Mouse (Mus musculus) E14TG2a.4 (cell line): ENCODE measurements around the gene Larp6.

Experiments used
- H3K27me3 ChIP-seq: 2 replicates; pipeline ENCODE4 v1.6.1; 2014; ENCODE audit warnings: low read length, control low read depth; ENCODE audit not compliant: insufficient read depth
- H3K36me3 ChIP-seq: 2 replicates; pipeline ENCODE4 v1.6.1; 2014; ENCODE audit warnings: low read length, control low read depth; ENCODE audit not compliant: insufficient read depth
- H3K4me1 ChIP-seq: replicated peaks from 2 replicates; pipeline ENCODE4 v1.6.1; 2014; ENCODE audit warnings: low read depth, low read length, control low read depth
- H3K4me3 ChIP-seq: replicated peaks from 2 replicates; pipeline ENCODE4 v1.5.1; 2014; ENCODE audit warnings: mild to moderate bottlenecking, low read length
- H3K9me3 ChIP-seq: 2 replicates; pipeline ENCODE4 v1.6.1; 2014; ENCODE audit warnings: low read length, control low read depth
- CTCF ChIP-seq: conservative IDR thresholded peaks from 2 replicates; pipeline ENCODE4 v1.5.1; 2014; ENCODE audit warnings: low read length
- NANOG ChIP-seq: IDR thresholded peaks from 2 replicates; pipeline ENCODE4 v1.6.1; 2014; ENCODE audit warnings: borderline replicate concordance, low read length, mixed read lengths
- POU5F1 ChIP-seq: IDR thresholded peaks from 2 replicates; pipeline ENCODE4 v1.6.1; 2014; ENCODE audit warnings: low read length, borderline replicate concordance

Larp6 gene

GRCm38 (mm10) chr9:60744971-60745370, 32.2 kb downstream of the Larp6 start:
- peaks cover 4% of the 10 kb centered on the region for H3K27me3 ChIP-seq
- no peaks in the 10 kb centered on the region for H3K36me3 ChIP-seq
- no peak overlapping the region for H3K4me3 ChIP-seq
- H3K4me1 ChIP-seq, result no peaks in the 10 kb centered on the region
- no peak for TF ChIP-seq NANOG
- no peak for TF ChIP-seq CTCF
- no peak for TF ChIP-seq POU5F1
- peaks cover 7% of the 10 kb centered on the region for H3K9me3 ChIP-seq

- TF ChIP-seq CTCF, result no peak
- TF ChIP-seq NANOG, result no peak
- TF ChIP-seq POU5F1, result no peak
- peaks cover 7% of the 10 kb centered on the region for H3K9me3 ChIP-seq
- no peaks in the 10 kb centered on the region for H3K4me1 ChIP-seq
- no peak overlapping the region for H3K4me3 ChIP-seq
- H3K27me3 ChIP-seq, result peaks cover 4% of the 10 kb centered on the region
- no peaks in the 10 kb centered on the region for H3K36me3 ChIP-seq
These were observed 33.8 kb downstream of the Larp6 start for GRCm38 (mm10) chr9:60746561-60746960.

GRCm38 (mm10) chr9:60747672-60748071, 34.9 kb downstream of the Larp6 start:
- Histone ChIP-seq H3K4me1 (no peaks in the 10 kb centered on the region), H3K27me3 (peaks cover 4% of the 10 kb centered on the region), H3K36me3 (no peaks in the 10 kb centered on the region), H3K9me3 (peaks cover 7% of the 10 kb centered on the region), H3K4me3 (no peak overlapping the region)
- no peak for TF ChIP-seq NANOG
- no peak for TF ChIP-seq POU5F1
- no peak for TF ChIP-seq CTCF

- TF ChIP-seq POU5F1 (no peak), CTCF (no peak), NANOG (no peak; the same call in 1 of the 2 replicates)
- no peaks in the 10 kb centered on the region for H3K4me1 ChIP-seq
- H3K27me3 ChIP-seq, result peaks cover 4% of the 10 kb centered on the region
- peaks cover 7% of the 10 kb centered on the region for H3K9me3 ChIP-seq
- H3K4me3 ChIP-seq, result no peak overlapping the region
- H3K36me3 ChIP-seq, result no peaks in the 10 kb centered on the region
These were observed 35.4 kb downstream of the Larp6 start for GRCm38 (mm10) chr9:60748191-60748590.

- no peak for TF ChIP-seq NANOG
- TF ChIP-seq POU5F1, result no peak
- peak; percentile 60 for TF ChIP-seq CTCF
- Histone ChIP-seq H3K27me3 (peaks cover 4% of the 10 kb centered on the region), H3K4me1 (no peaks in the 10 kb centered on the region), H3K9me3 (peaks cover 7% of the 10 kb centered on the region), H3K36me3 (no peaks in the 10 kb centered on the region), H3K4me3 (no peak overlapping the region)
These were observed 36.3 kb downstream of the Larp6 start for GRCm38 (mm10) chr9:60749105-60749504.

- H3K4me1 ChIP-seq, result no peaks in the 10 kb centered on the region
- no peaks in the 10 kb centered on the region for H3K36me3 ChIP-seq
- no peaks in the 10 kb centered on the region for H3K27me3 ChIP-seq
- TF ChIP-seq POU5F1 (no peak), CTCF (no peak), NANOG (no peak)
- H3K4me3 ChIP-seq, result no peak overlapping the region
- peaks cover 7% of the 10 kb centered on the region for H3K9me3 ChIP-seq
These were observed 38.3 kb downstream of the Larp6 start for GRCm38 (mm10) chr9:60751098-60751497.

GRCm38 (mm10) chr9:60751971-60752370, 39.2 kb downstream of the Larp6 start:
- Histone ChIP-seq H3K4me3 (no peak overlapping the region), H3K9me3 (peaks cover 7% of the 10 kb centered on the region), H3K4me1 (no peaks in the 10 kb centered on the region), H3K27me3 (no peaks in the 10 kb centered on the region), H3K36me3 (no peaks in the 10 kb centered on the region)
- TF ChIP-seq POU5F1 (no peak), CTCF (no peak), NANOG (no peak)

GRCm38 (mm10) chr9:60752636-60753035, 39.8 kb downstream of the Larp6 start:
- H3K27me3 ChIP-seq, result no peaks in the 10 kb centered on the region
- no peaks in the 10 kb centered on the region for H3K36me3 ChIP-seq
- peaks cover 7% of the 10 kb centered on the region for H3K9me3 ChIP-seq
- H3K4me1 ChIP-seq, result no peaks in the 10 kb centered on the region
- TF ChIP-seq CTCF, result no peak
- TF ChIP-seq NANOG, result no peak
- no peak for TF ChIP-seq POU5F1
- H3K4me3 ChIP-seq, result no peak overlapping the region

- H3K36me3 ChIP-seq, result no peaks in the 10 kb centered on the region
- H3K9me3 ChIP-seq, result no peaks in the 10 kb centered on the region; the same call in 1 of the 2 replicates
- no peaks in the 10 kb centered on the region for H3K27me3 ChIP-seq
- H3K4me1 ChIP-seq, result peaks cover 8% of the 10 kb centered on the region
- H3K4me3 ChIP-seq, result no peak overlapping the region
- no peak for TF ChIP-seq POU5F1
- TF ChIP-seq NANOG, result no peak
- TF ChIP-seq CTCF, result peak; percentile 65
These were observed 43.5 kb downstream of the Larp6 start for GRCm38 (mm10) chr9:60756258-60756657.
